Mouse (Mus musculus) hematopoietic stem cell, adult 5-6 weeks (primary cell): ENCODE measurements around the gene Clint1. TPM values are rescaled to one million over a fixed set of nuclear protein-coding genes. Genes with fewer than 3 reads are reported as not detected.

ENCODE experiments used
- ATAC-seq, 2 experiments: fragments of 125-278 bp in 1 of 2; replicated peaks in 1 of 2; 2 replicates each; pipeline ENCODE4 v1.8.0; 2016 to 2017; ENCODE audit warnings: inconsistent platforms in 2 of 2, mild to moderate bottlenecking in 2 of 2, moderate number of reproducible peaks in 2 of 2, low read depth in 1 of 2, moderate TSS enrichment in 1 of 2; ENCODE audit not compliant: low FRiP score in 2 of 2, poor library complexity in 2 of 2, severe bottlenecking in 2 of 2, insufficient read depth in 1 of 2, low TSS enrichment in 1 of 2
- total RNA-seq: library from RNA; stranded (forward); fragments of 172-1452, 232-1000 nt; gene quantifications from 2 replicates; pipeline ENCODE4 v1.2.3, GENCODE M21; 2017

Clint1 gene
- total RNA-seq, 1 experiment from 2014 or later = 161 TPM

- ATAC-seq = 0 out of 4 replicates have a peak, but pooled peaks of 1 of the 2 experiments have one; percentile 10
Observed at GRCm38 (mm10) chr11:45906109-45906786, 54.4 kb downstream of the Clint1 start.

GRCm38 (mm10) chr11:45907301-45907700 lies 55.5 kb downstream of the Clint1 start:
- ATAC-seq = no peak

- ATAC-seq = no peak
Observed at GRCm38 (mm10) chr11:45908070-45908469, 56.2 kb downstream of the Clint1 start.

- no peak for ATAC-seq
Observed at GRCm38 (mm10) chr11:45908894-45909293, 57.0 kb downstream of the Clint1 start.

- no peak for ATAC-seq
Observed at GRCm38 (mm10) chr11:45910701-45911100, 58.9 kb downstream of the Clint1 start.

- ATAC-seq = no peak
Observed at GRCm38 (mm10) chr11:45916196-45916595, 64.3 kb downstream of the Clint1 start.

- ATAC-seq = no peak
Observed at GRCm38 (mm10) chr11:45918018-45918417, 66.2 kb downstream of the Clint1 start.

- no peak for ATAC-seq
Observed at GRCm38 (mm10) chr11:45918836-45919235, 67.0 kb downstream of the Clint1 start.

GRCm38 (mm10) chr11:45921026-45921425 lies 69.2 kb downstream of the Clint1 start:
- ATAC-seq = no peak

GRCm38 (mm10) chr11:45921480-45921898 lies 69.6 kb downstream of the Clint1 start:
- no peak for ATAC-seq

GRCm38 (mm10) chr11:45925436-45925835 lies 73.6 kb downstream of the Clint1 start:
- ATAC-seq = no peak

- ATAC-seq = peak; percentile 91 to 97
Observed at GRCm38 (mm10) chr11:45926640-45927082, 74.8 kb downstream of the Clint1 start.

GRCm38 (mm10) chr11:45927456-45927855 lies 75.6 kb downstream of the Clint1 start:
- ATAC-seq = no peak

- ATAC-seq = no peak
Observed at GRCm38 (mm10) chr11:45929541-45929940, 77.7 kb downstream of the Clint1 start.

- no peak for ATAC-seq
Observed at GRCm38 (mm10) chr11:45932771-45933170, 80.9 kb downstream of the Clint1 start.

- ATAC-seq = no peak
Observed at GRCm38 (mm10) chr11:45937478-45937877, 85.6 kb downstream of the Clint1 start.

- no peak for ATAC-seq
Observed at GRCm38 (mm10) chr11:45938917-45939316, 87.1 kb downstream of the Clint1 start.

- ATAC-seq = no peak
Observed at GRCm38 (mm10) chr11:45942281-45942680, 90.4 kb downstream of the Clint1 start.

GRCm38 (mm10) chr11:45943108-45943705 lies 91.4 kb downstream of the Clint1 start:
- ATAC-seq = no peak
